Mouse (Mus musculus) WW6 (cell line): Measurements from ENCODE around the gene Fam19a1.

Experiments used
- DNase-seq: peaks from one replicate; pipeline ENCODE4 v3.0.0-alpha.2; 2013; ENCODE audit warnings: low read depth, low spot score

Fam19a1 gene

GRCm38 (mm10) chr6:96435545-96435944, 322.6 kb downstream of the Fam19a1 start:
- DNase-seq: no peak

- no peak for DNase-seq
Observed at GRCm38 (mm10) chr6:96437814-96438213, 324.9 kb downstream of the Fam19a1 start.

GRCm38 (mm10) chr6:96439419-96439818, 326.5 kb downstream of the Fam19a1 start:
- DNase-seq: no peak

- DNase-seq: no peak
Observed at GRCm38 (mm10) chr6:96441971-96442370, 329.0 kb downstream of the Fam19a1 start.

- no peak for DNase-seq
Observed at GRCm38 (mm10) chr6:96447466-96447865, 334.5 kb downstream of the Fam19a1 start.

- no peak for DNase-seq
Observed at GRCm38 (mm10) chr6:96456266-96456665, 343.3 kb downstream of the Fam19a1 start.

- no peak for DNase-seq
Observed at GRCm38 (mm10) chr6:96457590-96458259, 344.8 kb downstream of the Fam19a1 start.

GRCm38 (mm10) chr6:96459041-96459440, 346.1 kb downstream of the Fam19a1 start:
- DNase-seq: peak; percentile 24

- DNase-seq: no peak
Observed at GRCm38 (mm10) chr6:96499464-96499863, 386.5 kb downstream of the Fam19a1 start.

GRCm38 (mm10) chr6:96541600-96541999, 428.6 kb downstream of the Fam19a1 start:
- no peak for DNase-seq

GRCm38 (mm10) chr6:96544832-96545231, 431.9 kb downstream of the Fam19a1 start:
- DNase-seq: no peak

- no peak for DNase-seq
Observed at GRCm38 (mm10) chr6:96550431-96550830, 437.5 kb downstream of the Fam19a1 start.

GRCm38 (mm10) chr6:96578649-96579048, 465.7 kb downstream of the Fam19a1 start:
- DNase-seq: no peak

GRCm38 (mm10) chr6:96580726-96581125, 467.8 kb downstream of the Fam19a1 start:
- no peak for DNase-seq

- no peak for DNase-seq
Observed at GRCm38 (mm10) chr6:96581187-96581586, 468.2 kb downstream of the Fam19a1 start.

- no peak for DNase-seq
Observed at GRCm38 (mm10) chr6:96587427-96587826, 474.5 kb downstream of the Fam19a1 start.

- no peak for DNase-seq
Observed at GRCm38 (mm10) chr6:96593031-96593430, 480.1 kb downstream of the Fam19a1 start.

- DNase-seq: peak; percentile 3
Observed at GRCm38 (mm10) chr6:96595201-96595600, 482.2 kb downstream of the Fam19a1 start.

- DNase-seq: no peak
Observed at GRCm38 (mm10) chr6:96624196-96624595, 511.2 kb downstream of the Fam19a1 start.

- DNase-seq: no peak
Observed at GRCm38 (mm10) chr6:96631518-96631917, 518.6 kb downstream of the Fam19a1 start.

GRCm38 (mm10) chr6:96632243-96632642, 519.3 kb downstream of the Fam19a1 start:
- no peak for DNase-seq

- no peak for DNase-seq
Observed at GRCm38 (mm10) chr6:96635663-96636062, 522.7 kb downstream of the Fam19a1 start.

GRCm38 (mm10) chr6:96648742-96649141, 535.8 kb downstream of the Fam19a1 start:
- no peak for DNase-seq

- no peak for DNase-seq
Observed at GRCm38 (mm10) chr6:96649267-96649666, 536.3 kb downstream of the Fam19a1 start.
